Mouse (Mus musculus) frontal cortex, postnatal 10 days (tissue): Measurements from ENCODE around the gene Rxra.

Source experiments
- DNase-seq, 2 experiments: peaks; one replicate each; pipeline ENCODE4 v3.0.0; 2022; ENCODE audit warnings: low spot score in 2 of 2, mixed read lengths in 1 of 2

The Rxra gene

GRCm38 (mm10) chr2:27762920-27763780 lies 86.9 kb downstream of the Rxra start:
- DNase-seq: no peak

GRCm38 (mm10) chr2:27764256-27764936 lies 88.2 kb downstream of the Rxra start:
- no peak for DNase-seq

GRCm38 (mm10) chr2:27764937-27765319 lies 88.7 kb downstream of the Rxra start:
- peak in 1 of 2 experiments; percentile 81 for DNase-seq

GRCm38 (mm10) chr2:27767773-27768172 lies 91.5 kb downstream of the Rxra start:
- DNase-seq: no peak

GRCm38 (mm10) chr2:27769701-27770100 lies 93.5 kb downstream of the Rxra start:
- DNase-seq: no peak

- DNase-seq: peak in 1 of 2 experiments; percentile 53
These were observed 94.0 kb downstream of the Rxra start for GRCm38 (mm10) chr2:27770205-27770604.

- peak in 1 of 2 experiments; percentile 75 for DNase-seq
These were observed 95.7 kb downstream of the Rxra start for GRCm38 (mm10) chr2:27771936-27772335.

GRCm38 (mm10) chr2:27772841-27773388 lies 96.7 kb downstream of the Rxra start:
- no peak for DNase-seq

GRCm38 (mm10) chr2:27773980-27774730 lies 97.9 kb downstream of the Rxra start:
- no peak for DNase-seq

GRCm38 (mm10) chr2:27775006-27775405 lies 98.8 kb downstream of the Rxra start:
- DNase-seq: no peak

- no peak for DNase-seq
These were observed 99.4 kb downstream of the Rxra start for GRCm38 (mm10) chr2:27775625-27776024.

GRCm38 (mm10) chr2:27777756-27778155 lies 101.5 kb downstream of the Rxra start:
- DNase-seq: no peak

- no peak for DNase-seq
These were observed 102.0 kb downstream of the Rxra start for GRCm38 (mm10) chr2:27778289-27778688.

GRCm38 (mm10) chr2:27779291-27779866 lies 103.1 kb downstream of the Rxra start:
- DNase-seq: no peak

- no peak for DNase-seq
These were observed 103.9 kb downstream of the Rxra start for GRCm38 (mm10) chr2:27780162-27780561.

GRCm38 (mm10) chr2:27785363-27785762 lies 109.1 kb downstream of the Rxra start:
- DNase-seq: no peak

- peak in 1 of 2 experiments; percentile 31 for DNase-seq
These were observed 109.8 kb downstream of the Rxra start for GRCm38 (mm10) chr2:27785973-27786417.

GRCm38 (mm10) chr2:27791571-27791970 lies 115.3 kb downstream of the Rxra start:
- DNase-seq: no peak

GRCm38 (mm10) chr2:27799018-27799417 lies 122.8 kb downstream of the Rxra start:
- no peak for DNase-seq

GRCm38 (mm10) chr2:27801041-27801440 lies 124.8 kb downstream of the Rxra start:
- no peak for DNase-seq

GRCm38 (mm10) chr2:27802493-27802892 lies 126.3 kb downstream of the Rxra start:
- no peak for DNase-seq
